Mouse (Mus musculus): ENCODE data around the gene Stac3. TPM values are rescaled to one million over a fixed set of nuclear protein-coding genes. Genes with fewer than 3 reads are reported as not detected.
A peak's percentile ranks its signal among the peaks of the same experiment; 100 is the strongest.

Gene Stac3
- polyA plus RNA-seq, 1 experiment, result 5.8 TPM

- DNase-seq, result no peak
- 88% methylated on average over 7 of the region's 7 CpGs for WGBS
- Histone ChIP-seq H3K4me1 (ENCODE audit: control insufficient read depth, insufficient read depth, low read length) (no peaks in the 10 kb centered on the region), H3K4me3 (replicated peaks; ENCODE audit: extremely low read depth, low read depth, low read length) (no peak overlapping the region)
- TF ChIP-seq CTCF (IDR thresholded peaks at IDR 0.05; ENCODE audit: insufficient read depth, low read length), result no peak
- no peak for TF ChIP-seq POLR2A (IDR thresholded peaks at IDR 0.05; ENCODE audit: borderline replicate concordance, extremely low read depth, low read depth, low read length)
Measured at GRCm38 (mm10) chr10:127546505-127546904, 45.0 kb downstream of the Stac3 start.

DNA sequence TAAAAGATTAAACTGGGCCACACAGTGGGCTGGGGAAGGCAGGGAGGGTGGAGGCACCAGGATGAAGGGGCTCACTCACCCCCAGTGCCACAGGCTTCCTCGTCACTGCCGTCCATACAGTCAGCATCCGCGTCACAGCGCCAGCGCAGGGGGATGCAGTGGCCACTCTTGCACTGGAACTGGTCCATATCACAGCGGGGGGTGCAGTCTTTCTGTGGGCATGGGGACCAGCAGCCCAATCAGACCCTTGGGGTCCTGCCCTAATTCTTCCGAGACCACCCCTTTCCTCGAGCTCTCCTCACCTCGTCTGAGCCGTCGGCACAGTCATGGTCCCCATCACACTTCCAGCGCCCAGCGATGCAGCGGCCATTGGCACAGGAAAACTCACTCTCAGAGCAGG lies 46.8 kb downstream of the Stac3 start:
- 93% methylated on average over 15 of the region's 15 CpGs for WGBS
- Histone ChIP-seq H3K4me1 (ENCODE audit: control insufficient read depth, insufficient read depth, low read length) (no peaks in the 10 kb centered on the region), H3K4me3 (replicated peaks; ENCODE audit: extremely low read depth, low read depth, low read length) (no peak overlapping the region)
- no peak for DNase-seq
- no peak for TF ChIP-seq CTCF (IDR thresholded peaks at IDR 0.05; ENCODE audit: insufficient read depth, low read length)
- no peak for TF ChIP-seq POLR2A (IDR thresholded peaks at IDR 0.05; ENCODE audit: borderline replicate concordance, extremely low read depth, low read depth, low read length)

DNA sequence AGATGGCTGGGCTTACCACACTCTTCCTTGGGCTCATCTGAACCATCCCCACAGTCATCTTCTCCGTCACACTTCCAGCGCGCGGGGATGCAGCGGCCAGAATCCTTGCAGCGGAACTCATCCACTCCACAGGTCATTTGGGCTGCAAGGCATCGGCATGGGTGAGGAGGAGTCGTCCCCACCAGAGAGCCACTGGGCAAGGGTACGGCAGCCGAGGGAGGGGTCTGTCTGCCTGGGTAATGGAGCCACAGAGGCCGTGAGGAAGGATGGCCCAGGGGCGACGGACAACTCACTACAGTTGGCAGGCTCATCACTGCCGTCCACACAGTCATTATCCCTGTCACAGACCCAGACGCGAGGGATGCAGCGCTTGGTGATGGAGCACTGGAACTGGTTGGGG lies 48.4 kb downstream of the Stac3 start:
- 86% methylated on average over 17 of the region's 17 CpGs for WGBS
- Histone ChIP-seq H3K4me1 (ENCODE audit: control insufficient read depth, insufficient read depth, low read length) (no peaks in the 10 kb centered on the region), H3K4me3 (replicated peaks; ENCODE audit: extremely low read depth, low read depth, low read length) (no peak overlapping the region)
- no peak for DNase-seq
- TF ChIP-seq POLR2A (IDR thresholded peaks at IDR 0.05; ENCODE audit: borderline replicate concordance, extremely low read depth, low read depth, low read length), result no peak
- TF ChIP-seq CTCF (IDR thresholded peaks at IDR 0.05; ENCODE audit: insufficient read depth, low read length), result no peak

GRCm38 (mm10) chr10:127555703-127556102 lies 54.2 kb downstream of the Stac3 start:
- WGBS, result 77% methylated on average over 18 of the region's 18 CpGs
- no peak for DNase-seq
- H3K4me1 ChIP-seq (ENCODE audit: control insufficient read depth, insufficient read depth, low read length), result no peaks in the 10 kb centered on the region

DNA sequence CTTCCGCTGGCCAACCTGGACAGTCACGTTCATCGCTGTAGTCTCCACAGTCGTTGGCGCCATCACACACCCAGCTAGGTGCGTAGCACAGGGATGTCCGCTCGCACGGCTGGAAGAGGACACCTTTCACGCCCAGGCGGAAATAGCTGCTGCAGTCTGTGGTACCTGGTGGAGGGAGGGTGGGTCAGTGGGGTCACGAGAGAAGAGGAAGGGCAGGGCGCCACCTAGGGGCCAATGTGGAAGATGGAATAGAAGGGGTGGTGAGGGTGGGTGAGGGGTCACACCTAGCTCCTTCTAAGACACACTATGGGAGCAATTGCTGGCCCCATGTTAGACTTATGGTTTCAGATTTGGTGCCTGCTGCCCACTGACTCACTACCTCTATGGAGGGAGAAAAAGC lies 55.9 kb downstream of the Stac3 start:
- WGBS, result 89% methylated on average over 13 of the region's 13 CpGs
- H3K4me1 ChIP-seq (ENCODE audit: control insufficient read depth, insufficient read depth, low read length), result no peaks in the 10 kb centered on the region
- TF ChIP-seq CTCF (IDR thresholded peaks at IDR 0.05; ENCODE audit: insufficient read depth, low read length), result 0 out of 2 replicates have a peak, but pooled peaks have one; percentile 7
- no peak for TF ChIP-seq POLR2A (IDR thresholded peaks at IDR 0.05; ENCODE audit: borderline replicate concordance, extremely low read depth, low read depth, low read length)
- no peak for DNase-seq
- no peak overlapping the region for H3K4me3 ChIP-seq (replicated peaks; ENCODE audit: extremely low read depth, low read depth, low read length)

More at GRCm38 (mm10) chr10:127555703-127556102, 54.2 kb downstream of the Stac3 start:
- no peak overlapping the region for H3K4me3 ChIP-seq (replicated peaks; ENCODE audit: extremely low read depth, low read depth, low read length)
- peak; percentile 69 for TF ChIP-seq CTCF (IDR thresholded peaks at IDR 0.05; ENCODE audit: insufficient read depth, low read length)
- TF ChIP-seq POLR2A (IDR thresholded peaks at IDR 0.05; ENCODE audit: borderline replicate concordance, extremely low read depth, low read depth, low read length), result no peak

Other genes with a start within 250 kb of the Stac3 start
- gene Kif5a, start 238.3 kb upstream of the Stac3 start, polyA plus RNA-seq (2012; rRNA removed), result 1.3 TPM in 2 replicates
- gene Dctn2, start 235.3 kb upstream of the Stac3 start, polyA plus RNA-seq (2012; rRNA removed), result 149 and 178 TPM in 2 replicates
- gene Mbd6, start 212.7 kb upstream of the Stac3 start, polyA plus RNA-seq (2012; rRNA removed), result 52.2 and 57.6 TPM in 2 replicates
- 35.4 and 36.9 TPM in 2 replicates for gene Mars, start 189.9 kb upstream of the Stac3 start, polyA plus RNA-seq (2012; rRNA removed)
- gene Arhgap9, start 179.7 kb upstream of the Stac3 start, polyA plus RNA-seq (2012; rRNA removed), result 18.2 and 19.2 TPM in 2 replicates
- 11.1 and 11.2 TPM in 2 replicates for gene Gli1, start 159.7 kb upstream of the Stac3 start, polyA plus RNA-seq (2012; rRNA removed)
- 0.02 TPM in 1 of 2 replicates, not detected in the other for gene Inhbe, start 147.3 kb upstream of the Stac3 start, polyA plus RNA-seq (2012; rRNA removed)
- gene Inhbc, start 131.3 kb upstream of the Stac3 start, polyA plus RNA-seq (2012; rRNA removed), result not detected in 2 replicates
- gene R3hdm2, start 121.4 kb upstream of the Stac3 start, polyA plus RNA-seq (2012; rRNA removed), result 90.3 and 129 TPM in 2 replicates
- gene Ndufa4l2, start 13.3 kb downstream of the Stac3 start, polyA plus RNA-seq (2012; rRNA removed), result 107 and 124 TPM in 2 replicates
- gene Shmt2, start 20.8 kb downstream of the Stac3 start, polyA plus RNA-seq (2012; rRNA removed), result 40.3 and 57.7 TPM in 2 replicates
- gene Nxph4, start 32.9 kb downstream of the Stac3 start, polyA plus RNA-seq (2012; rRNA removed), result 0.23 and 0.24 TPM in 2 replicates
- 215 and 248 TPM in 2 replicates for gene Lrp1, start 119.5 kb downstream of the Stac3 start, polyA plus RNA-seq (2012; rRNA removed)
- gene Stat6, start 141.3 kb downstream of the Stac3 start, polyA plus RNA-seq (2012; rRNA removed), result 92.3 and 123 TPM in 2 replicates
- 2.7 and 3.6 TPM in 2 replicates for gene Nemp1, start 165.2 kb downstream of the Stac3 start, polyA plus RNA-seq (2012; rRNA removed)
- 32.8 and 35.1 TPM in 2 replicates for gene Nab2, start 166.9 kb downstream of the Stac3 start, polyA plus RNA-seq (2012; rRNA removed)
- gene Myo1a, start 203.5 kb downstream of the Stac3 start, polyA plus RNA-seq (2012; rRNA removed), result 0.11 and 0.77 TPM in 2 replicates
- gene Tac2, start 222.8 kb downstream of the Stac3 start, polyA plus RNA-seq (2012; rRNA removed), result not detected in 2 replicates
- 8.7 and 10.5 TPM in 2 replicates for gene Zbtb39, start 237.9 kb downstream of the Stac3 start, polyA plus RNA-seq (2012; rRNA removed)

All from lung, adult 2 months (tissue).